Comparison of ENCODE assay signal across 23 mouse cellular contexts in the genomic region with DNA sequence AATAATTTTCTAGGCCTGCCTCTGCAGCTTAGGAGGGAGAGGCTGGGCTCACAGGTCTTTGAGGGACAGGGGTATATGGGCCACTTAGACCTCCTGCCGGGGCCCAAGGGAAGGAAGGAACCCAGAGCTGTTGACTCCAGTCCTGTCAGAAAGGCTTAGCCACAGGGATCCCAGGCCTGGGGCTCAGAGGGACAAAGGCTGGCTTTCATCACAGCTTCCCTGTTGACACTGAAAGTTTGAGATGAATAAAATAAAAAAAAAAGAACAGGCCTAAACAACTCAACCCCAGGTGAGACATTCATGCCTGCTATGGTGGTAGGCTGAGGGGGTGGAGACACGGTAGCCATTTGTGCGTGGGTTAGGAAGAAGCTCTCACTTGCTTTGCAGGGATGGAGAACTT. TPM values are rescaled to one million over a fixed set of nuclear protein-coding genes. Genes with fewer than 3 reads are reported as not detected.
"Had no signal": no experiment of that assay in that cellular context is flagged by ENCODE, and none has a peak within 500 bp of the region (broad histone marks: within the 10 kb centered on the region; RNA-seq: fewer than 3 reads in every experiment).

No protein-coding gene starts in this region.

- H3K9me3 ChIP-seq: limb, embryonic 13.5 days; liver, embryonic 12.5 days; liver, embryonic 15.5 days; lung, embryonic 15.5 days; midbrain, embryonic 10.5 days; neural tube, embryonic 13.5 days; stomach, embryonic 15.5 days had no signal

- H3K9ac ChIP-seq: limb, embryonic 13.5 days; liver, embryonic 12.5 days; liver, embryonic 15.5 days; lung, embryonic 15.5 days; neural tube, embryonic 13.5 days; stomach, embryonic 15.5 days had no signal

- H3K4me1 ChIP-seq: liver, embryonic 12.5 days; liver, embryonic 15.5 days; megakaryocyte, embryonic 14.5 days had no signal

- ATAC-seq: liver, embryonic 12.5 days had no signal

- H3K4me2 ChIP-seq: limb, embryonic 13.5 days; liver, embryonic 12.5 days; liver, embryonic 15.5 days; lung, embryonic 15.5 days; neural tube, embryonic 13.5 days; stomach, embryonic 15.5 days had no signal

- H3K36me3 ChIP-seq: limb, embryonic 13.5 days; liver, embryonic 12.5 days; liver, embryonic 15.5 days; lung, embryonic 15.5 days; midbrain, embryonic 10.5 days; neural tube, embryonic 13.5 days; stomach, embryonic 15.5 days had no signal

- DNase-seq: kidney, adult 11 months; kidney, adult 8-10 months; kidney, postnatal 14 days; left cerebral cortex, postnatal 4 days; liver; lung, adult 18-20 months; lung, postnatal 10 days; lung, postnatal 36 days; midbrain, embryonic 14.5 days; retina, postnatal 1 day; right cerebral cortex, postnatal 25 days; spleen, adult 18-20 months; thymus, adult 18-20 months; thymus, postnatal 36 days had no signal

- H3K4me3 ChIP-seq: layer of hippocampus, adult 2 months; limb, embryonic 13.5 days; liver, embryonic 12.5 days; liver, embryonic 15.5 days; lung, embryonic 15.5 days; megakaryocyte, embryonic 14.5 days; midbrain, embryonic 10.5 days; neural tube, embryonic 13.5 days; stomach, embryonic 15.5 days had no signal

- H3K27me3 ChIP-seq: limb, embryonic 13.5 days; liver, embryonic 12.5 days; liver, embryonic 15.5 days; lung, embryonic 15.5 days; megakaryocyte, embryonic 14.5 days; neural tube, embryonic 13.5 days; stomach, embryonic 15.5 days had no signal

- H3K27ac ChIP-seq: layer of hippocampus, adult 2 months; limb, embryonic 13.5 days; liver, embryonic 12.5 days; liver, embryonic 15.5 days; lung, embryonic 15.5 days; midbrain, embryonic 10.5 days; neural tube, embryonic 13.5 days; stomach, embryonic 15.5 days had no signal

RNA-seq across cellular contexts. Expression of a gene that starts 41.2 kb away (rescaled TPM):
- polyA plus RNA-seq: liver, embryonic 15.5 days had no signal
